Mouse (Mus musculus) midbrain, embryonic 14.5 days (tissue): ENCODE data around the gene Sprr2a3. TPM values are rescaled to one million over a fixed set of nuclear protein-coding genes. Genes with fewer than 3 reads are reported as not detected.
"Not testable (repeated sequence)": the region's sequence is repeated elsewhere in the genome, so short reads cannot be mapped to it uniquely, and the experiment has no call there.

Source experiments
- ATAC-seq: fragments of 200-750 bp; cut with Nextera tagmentation; 2 replicates; pipeline ENCODE4 v1.8.0; 2017; ENCODE audit warnings: moderate number of reproducible peaks, moderate library complexity; ENCODE audit not compliant: low FRiP score, low TSS enrichment
- DNase-seq: peaks from one replicate; pipeline ENCODE4 v3.0.0-alpha.2; 2015
- H3K27ac ChIP-seq: fragments of 300-500 bp; sonication (generic); replicated peaks from 2 replicates; pipeline ENCODE4 v1.5.1; 2014; ENCODE audit warnings: mild to moderate bottlenecking, low read depth, low read length, moderate library complexity
- H3K27me3 ChIP-seq: fragments of 300-500 bp; sonication (generic); 2 replicates; pipeline ENCODE4 v1.6.1; 2014; ENCODE audit warnings: low read length, control low read depth, mixed read lengths; ENCODE audit not compliant: control insufficient read depth, insufficient read depth
- H3K36me3 ChIP-seq: fragments of 300-500 bp; sonication (generic); 2 replicates; pipeline ENCODE4 v1.6.1; 2014; ENCODE audit warnings: low read length, control low read depth; ENCODE audit not compliant: control insufficient read depth, insufficient read depth
- H3K4me1 ChIP-seq: fragments of 300-500 bp; sonication (generic); 2 replicates; pipeline ENCODE4 v1.6.1; 2014; ENCODE audit warnings: mild to moderate bottlenecking, antibody characterized with exemption, low read length, control low read depth; ENCODE audit not compliant: control insufficient read depth, insufficient read depth
- H3K4me2 ChIP-seq: fragments of 300-500 bp; sonication (generic); 2 replicates; pipeline ENCODE4 v1.6.1; 2014; ENCODE audit warnings: mild to moderate bottlenecking, low read length, moderate library complexity
- H3K4me3 ChIP-seq: fragments of 300-500 bp; sonication (generic); replicated peaks from 2 replicates; pipeline ENCODE4 v1.5.1; 2014; ENCODE audit warnings: low read depth, low read length
- H3K9ac ChIP-seq: fragments of 300-500 bp; sonication (generic); replicated peaks from 2 replicates; pipeline ENCODE4 v1.6.1; 2014; ENCODE audit warnings: mild to moderate bottlenecking, low read length, moderate library complexity
- H3K9me3 ChIP-seq: fragments of 300-500 bp; sonication (generic); 2 replicates; pipeline ENCODE4 v1.6.1; 2016; ENCODE audit warnings: low read length, control low read depth, mixed read lengths; ENCODE audit not compliant: control insufficient read depth
- WGBS: fragments of 180-500 bp; shearing (Covaris S2); extraction: QIAGEN DNeasy Blood & Tissue Kit; methylation state at CpG from one replicate; pipeline ENCODE4 v1.1.7; 2014; 5-methylcytosine and 5-hydroxymethylcytosine counted together
- polyA plus RNA-seq: library from polyadenylated mRNA; unstranded; fragments of >200 nt; fragmentation: Nextera tagmentation; extraction: Ambion mirVana; gene quantifications from 2 replicates; pipeline ENCODE4 v1.2.1, GENCODE M21; 2014

Sprr2a3 gene
- polyA plus RNA-seq = not detected in 2 replicates

DNA sequence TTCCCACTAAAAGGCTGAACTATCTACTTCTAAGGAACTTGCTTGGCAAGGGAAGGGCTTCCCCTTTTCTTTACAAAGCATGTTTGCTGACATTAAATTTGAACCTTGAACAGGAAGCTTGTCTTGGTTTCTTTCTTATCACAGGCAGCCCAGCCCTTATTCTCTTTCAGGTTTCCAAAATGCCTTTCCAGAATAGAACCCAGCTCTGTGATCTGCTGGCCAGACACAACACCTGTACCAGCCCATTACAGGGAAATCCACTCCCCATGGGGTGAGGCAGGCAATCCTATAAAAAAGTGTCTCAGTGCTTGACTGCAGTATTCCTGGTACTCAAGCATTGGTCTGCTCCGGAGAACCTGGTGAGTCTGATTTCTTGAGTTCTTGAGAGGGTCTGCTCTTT, at the start of gene Sprr2a3:
Sprr2a3 (plus strand) TSS at position 317 of the 400 bp plus-strand sequence.
- H3K9me3 ChIP-seq = not testable (repeated sequence)

GRCm38 (mm10) chr3:92236463-92237189, 48.6 kb upstream of the Sprr2a3 start:
- not testable (repeated sequence) for H3K4me1 ChIP-seq, H3K4me2 ChIP-seq, H3K27ac ChIP-seq, H3K9ac ChIP-seq, DNase-seq, H3K27me3 ChIP-seq, H3K4me3 ChIP-seq, H3K36me3 ChIP-seq, H3K9me3 ChIP-seq
- 0 out of 2 replicates have a peak, but pooled peaks have one; percentile 16 for ATAC-seq
- WGBS = no CpG with 5 or more reads among the region's 5 CpGs

More for the DNA sequence above, at the start of gene Sprr2a3:
- not testable (repeated sequence) for ATAC-seq, H3K27me3 ChIP-seq, DNase-seq, H3K36me3 ChIP-seq, H3K4me3 ChIP-seq, H3K4me2 ChIP-seq, H3K4me1 ChIP-seq, H3K9ac ChIP-seq, H3K27ac ChIP-seq
- 92% methylated on average over 1 of the region's 1 CpGs for WGBS

- not testable (repeated sequence) for H3K4me3 ChIP-seq, H3K9me3 ChIP-seq, ATAC-seq, H3K4me2 ChIP-seq, H3K27ac ChIP-seq, H3K4me1 ChIP-seq, H3K9ac ChIP-seq, DNase-seq, H3K27me3 ChIP-seq, H3K36me3 ChIP-seq
Observed at GRCm38 (mm10) chr3:92238736-92239135, 46.5 kb upstream of the Sprr2a3 start.

DNA sequence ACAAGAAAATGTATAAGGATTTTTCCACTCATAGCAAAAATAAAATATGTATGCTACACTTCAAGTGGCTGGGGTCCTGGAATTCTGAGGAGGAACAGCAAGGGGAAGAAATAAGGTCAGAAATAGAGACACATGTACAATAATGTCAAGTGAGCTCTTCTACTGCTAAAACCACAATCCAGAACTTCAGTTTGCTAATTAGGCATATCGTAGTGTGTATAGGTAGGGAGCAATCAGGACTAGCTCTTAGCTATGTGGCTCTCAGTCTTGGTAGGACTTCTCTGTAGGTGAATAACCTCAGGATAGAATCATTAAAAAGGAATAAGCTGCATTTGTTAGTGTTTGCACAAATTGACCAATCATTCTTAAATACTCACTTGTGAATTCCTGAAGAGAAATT, 46.0 kb upstream of the Sprr2a3 start:
- not testable (repeated sequence) for H3K9me3 ChIP-seq, H3K9ac ChIP-seq, H3K27ac ChIP-seq, H3K27me3 ChIP-seq, H3K4me1 ChIP-seq, H3K4me2 ChIP-seq, H3K4me3 ChIP-seq, DNase-seq, H3K36me3 ChIP-seq, ATAC-seq
- no CpG with 5 or more reads among the region's 1 CpGs for WGBS

DNA sequence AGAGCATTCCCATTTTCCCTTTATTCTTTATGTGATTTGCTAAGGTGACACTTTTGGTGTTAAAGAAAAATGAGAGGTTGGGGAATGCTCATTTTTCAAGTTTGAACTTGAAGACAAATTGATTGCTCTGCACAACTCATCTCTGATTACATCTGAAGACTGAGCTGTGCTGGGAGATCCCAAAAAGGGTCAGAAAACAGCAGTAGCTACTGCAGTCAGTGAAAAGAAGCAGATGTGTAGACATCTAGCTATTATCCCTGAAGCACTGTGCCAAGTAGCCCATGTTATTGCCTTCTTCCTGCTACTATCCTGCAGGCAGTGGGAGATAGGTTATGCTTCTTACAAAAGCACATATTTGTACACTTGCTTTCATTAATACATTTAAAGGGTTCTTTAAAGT, 40.4 kb upstream of the Sprr2a3 start:
- not testable (repeated sequence) for H3K27me3 ChIP-seq, DNase-seq, H3K27ac ChIP-seq, H3K9ac ChIP-seq, ATAC-seq, H3K4me3 ChIP-seq, H3K4me1 ChIP-seq, H3K36me3 ChIP-seq, H3K9me3 ChIP-seq, H3K4me2 ChIP-seq

- H3K4me3 ChIP-seq, H3K36me3 ChIP-seq, DNase-seq, H3K9ac ChIP-seq, H3K4me2 ChIP-seq, H3K27ac ChIP-seq, H3K4me1 ChIP-seq, H3K9me3 ChIP-seq, ATAC-seq, H3K27me3 ChIP-seq: not testable (repeated sequence)
- WGBS = no CpG with 5 or more reads among the region's 10 CpGs
Observed at GRCm38 (mm10) chr3:92246245-92246644, 39.0 kb upstream of the Sprr2a3 start.

DNA sequence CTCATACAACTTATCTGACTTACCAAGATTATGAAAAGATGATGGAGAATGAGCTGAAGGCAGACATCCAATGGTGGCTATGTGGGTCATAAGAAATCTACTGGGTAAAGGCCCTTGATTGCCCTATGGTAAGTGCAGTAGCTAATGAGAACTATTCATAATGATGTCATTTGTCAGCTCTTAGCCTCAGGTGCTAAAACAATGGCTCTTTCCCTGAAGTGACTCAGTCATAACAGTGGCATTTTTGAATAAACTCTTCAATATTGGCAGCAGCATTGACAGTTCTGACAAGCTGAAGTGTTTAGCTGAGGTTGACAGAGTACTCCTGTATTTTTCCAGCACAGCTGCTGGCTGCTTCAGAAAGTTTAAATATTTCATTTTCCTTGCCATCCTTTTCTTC, 36.7 kb upstream of the Sprr2a3 start:
- H3K27me3 ChIP-seq, H3K4me1 ChIP-seq, DNase-seq, H3K9me3 ChIP-seq, ATAC-seq, H3K4me3 ChIP-seq, H3K36me3 ChIP-seq, H3K27ac ChIP-seq, H3K4me2 ChIP-seq, H3K9ac ChIP-seq: not testable (repeated sequence)

DNA sequence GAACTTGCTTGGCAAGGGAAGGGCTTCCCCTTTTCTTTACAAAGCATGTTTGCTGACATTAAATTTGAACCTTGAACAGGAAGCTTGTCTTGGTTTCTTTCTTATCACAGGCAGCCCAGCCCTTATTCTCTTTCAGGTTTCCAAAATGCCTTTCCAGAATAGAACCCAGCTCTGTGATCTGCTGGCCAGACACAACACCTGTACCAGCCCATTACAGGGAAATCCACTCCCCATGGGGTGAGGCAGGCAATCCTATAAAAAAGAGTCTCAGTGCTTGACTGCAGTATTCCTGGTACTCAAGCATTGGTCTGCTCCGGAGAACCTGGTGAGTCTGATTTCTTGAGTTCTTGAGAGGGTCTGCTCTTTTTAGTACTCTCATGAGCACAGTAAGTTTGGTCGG, 34.8 kb upstream of the Sprr2a3 start:
- H3K27me3 ChIP-seq, H3K9ac ChIP-seq, DNase-seq, H3K4me2 ChIP-seq, H3K9me3 ChIP-seq, H3K4me1 ChIP-seq, H3K36me3 ChIP-seq, H3K4me3 ChIP-seq, H3K27ac ChIP-seq: not testable (repeated sequence)
- peak; percentile 10; the same call in 1 of the 2 replicates for ATAC-seq
- WGBS = 89% methylated on average over 1 of the region's 2 CpGs

DNA sequence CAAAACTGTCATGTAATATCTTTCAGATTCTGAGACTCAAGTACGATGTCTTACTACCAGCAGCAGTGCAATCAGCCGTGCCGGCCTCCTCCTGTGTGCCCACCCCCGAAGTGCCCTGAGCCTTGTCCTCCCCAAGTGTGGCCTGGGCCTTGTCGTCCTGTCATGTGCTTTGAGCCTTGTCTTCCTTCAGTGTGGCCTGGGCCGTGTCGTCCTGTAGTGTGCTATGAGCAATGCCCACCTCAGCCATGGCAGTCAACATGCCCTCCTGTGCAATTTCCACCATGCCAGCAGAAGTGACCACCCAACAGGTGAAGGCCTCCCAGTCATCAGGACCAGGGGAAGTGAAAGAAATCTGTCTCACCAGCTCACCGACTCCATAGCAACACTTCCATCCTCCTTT, 31.4 kb upstream of the Sprr2a3 start:
- H3K36me3 ChIP-seq, DNase-seq, H3K4me3 ChIP-seq, H3K4me1 ChIP-seq, H3K9ac ChIP-seq, H3K4me2 ChIP-seq, H3K9me3 ChIP-seq, H3K27me3 ChIP-seq, H3K27ac ChIP-seq: not testable (repeated sequence)
- no CpG with 5 or more reads among the region's 8 CpGs for WGBS
- peak; percentile 45 for ATAC-seq
